Mouse (Mus musculus): ENCODE results near the gene Cul7. TPM values are rescaled to one million over a fixed set of nuclear protein-coding genes. Genes with fewer than 3 reads are reported as not detected.

The Cul7 gene
- polyA plus RNA-seq, 1 experiment = 13.8 TPM

GRCm38 (mm10) chr17:46699245-46699644 is 49.1 kb downstream of the Cul7 start:
- peaks cover 16% of the 10 kb centered on the region for H3K4me1 ChIP-seq (ENCODE audit: control insufficient read depth, insufficient read depth, insufficient read length, low read length)

DNA sequence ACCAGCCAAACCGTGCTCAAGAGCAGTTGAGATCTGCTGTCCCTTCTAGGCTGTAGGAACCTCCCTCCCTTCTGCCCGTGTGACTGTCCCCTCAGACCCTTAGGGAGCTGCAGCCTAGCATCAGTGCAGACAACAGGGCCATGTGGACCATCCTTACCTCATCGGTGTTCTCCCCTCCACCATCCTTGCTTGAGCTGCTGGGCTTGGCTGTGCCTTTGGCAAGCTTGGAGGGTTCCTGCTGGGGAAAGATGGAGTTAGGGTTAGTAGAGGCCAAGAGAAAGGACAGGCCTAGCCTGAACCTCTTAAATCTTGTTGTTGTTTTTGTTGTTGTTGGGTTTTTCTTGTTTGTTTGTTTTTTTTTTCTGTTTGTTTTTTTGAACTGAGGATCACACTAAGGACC is 49.8 kb downstream of the Cul7 start:
- H3K4me1 ChIP-seq (ENCODE audit: control insufficient read depth, insufficient read depth, insufficient read length, low read length) = peaks cover 16% of the 10 kb centered on the region
- H3K4me3 ChIP-seq (ENCODE audit: insufficient read depth, low read depth, low read length) = no peak overlapping the region
- H3K27ac ChIP-seq (replicated peaks; ENCODE audit: low read depth, low read length) = no peak overlapping the region

More at GRCm38 (mm10) chr17:46699245-46699644, 49.1 kb downstream of the Cul7 start:
- Histone ChIP-seq H3K27ac (replicated peaks; ENCODE audit: low read depth, low read length) (no peak overlapping the region), H3K4me3 (ENCODE audit: insufficient read depth, low read depth, low read length) (no peak overlapping the region)

DNA sequence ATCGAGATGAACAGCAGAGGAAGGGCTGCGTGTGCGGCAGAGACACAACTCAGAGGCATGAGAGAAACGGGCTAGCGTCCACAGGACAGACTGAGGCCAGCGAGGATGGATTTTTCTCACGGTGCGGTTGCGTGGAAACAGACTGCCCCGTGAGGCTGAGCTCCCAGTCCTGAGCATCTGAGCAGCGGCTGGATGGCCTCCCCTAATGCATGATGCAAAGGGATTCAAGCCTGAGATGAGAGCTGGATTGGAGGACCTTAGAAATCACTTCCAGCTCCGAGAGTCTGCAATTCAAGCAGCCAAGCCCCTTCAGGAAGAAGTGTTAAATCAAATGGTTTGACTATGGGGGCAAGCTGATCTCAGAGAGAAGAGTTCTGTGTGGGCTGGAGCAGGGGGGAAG is 51.4 kb downstream of the Cul7 start:
- Histone ChIP-seq H3K4me3 (ENCODE audit: insufficient read depth, low read depth, low read length) (no peak overlapping the region), H3K27ac (replicated peaks; ENCODE audit: low read depth, low read length) (no peak overlapping the region), H3K4me1 (ENCODE audit: control insufficient read depth, insufficient read depth, insufficient read length, low read length) (peaks cover 20% of the 10 kb centered on the region)

DNA sequence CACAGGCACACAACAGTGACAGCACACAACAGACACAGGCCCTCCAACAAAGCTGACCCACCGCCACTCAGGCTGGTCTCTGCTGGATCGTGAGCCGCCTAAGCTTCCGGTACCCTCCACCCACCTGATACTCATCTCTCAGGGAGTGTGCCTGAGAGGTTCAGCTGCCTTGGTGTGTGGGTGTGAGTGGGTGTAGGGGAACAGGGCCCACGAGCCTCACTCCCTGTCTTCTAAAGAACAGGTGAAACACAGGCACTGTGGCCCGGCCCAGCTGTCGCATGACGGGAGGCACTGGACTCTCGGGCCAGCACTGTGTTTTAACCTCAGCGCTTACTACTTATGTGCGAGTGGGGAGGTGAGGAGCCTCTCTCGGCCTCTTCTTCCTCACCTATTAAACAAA is 52.0 kb downstream of the Cul7 start:
- peaks cover 20% of the 10 kb centered on the region for H3K4me1 ChIP-seq (ENCODE audit: control insufficient read depth, insufficient read depth, insufficient read length, low read length)
- H3K27ac ChIP-seq (replicated peaks; ENCODE audit: low read depth, low read length) = no peak overlapping the region
- H3K4me3 ChIP-seq (ENCODE audit: insufficient read depth, low read depth, low read length) = no peak overlapping the region

DNA sequence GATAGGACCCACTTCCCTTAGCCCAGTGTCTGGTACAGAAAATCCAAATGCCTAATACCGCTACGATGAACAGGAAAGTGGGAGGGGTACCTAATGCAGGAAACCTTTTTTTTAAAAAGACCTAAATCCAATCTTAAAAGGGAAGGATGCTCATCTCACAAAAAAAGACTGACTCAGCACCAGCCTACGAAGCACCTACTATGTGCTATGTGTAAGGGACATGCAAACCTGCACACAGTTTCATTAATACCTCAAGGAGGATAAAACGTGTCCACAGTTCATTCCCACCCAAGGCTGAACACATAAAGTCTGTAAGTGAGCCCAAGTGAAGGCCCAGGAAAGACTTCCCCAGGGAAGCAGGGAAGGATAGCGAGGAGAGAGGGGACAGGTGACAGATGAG is 52.4 kb downstream of the Cul7 start:
- Histone ChIP-seq H3K4me1 (ENCODE audit: control insufficient read depth, insufficient read depth, insufficient read length, low read length) (peaks cover 20% of the 10 kb centered on the region), H3K27ac (replicated peaks; ENCODE audit: low read depth, low read length) (no peak overlapping the region), H3K4me3 (ENCODE audit: insufficient read depth, low read depth, low read length) (no peak overlapping the region)

DNA sequence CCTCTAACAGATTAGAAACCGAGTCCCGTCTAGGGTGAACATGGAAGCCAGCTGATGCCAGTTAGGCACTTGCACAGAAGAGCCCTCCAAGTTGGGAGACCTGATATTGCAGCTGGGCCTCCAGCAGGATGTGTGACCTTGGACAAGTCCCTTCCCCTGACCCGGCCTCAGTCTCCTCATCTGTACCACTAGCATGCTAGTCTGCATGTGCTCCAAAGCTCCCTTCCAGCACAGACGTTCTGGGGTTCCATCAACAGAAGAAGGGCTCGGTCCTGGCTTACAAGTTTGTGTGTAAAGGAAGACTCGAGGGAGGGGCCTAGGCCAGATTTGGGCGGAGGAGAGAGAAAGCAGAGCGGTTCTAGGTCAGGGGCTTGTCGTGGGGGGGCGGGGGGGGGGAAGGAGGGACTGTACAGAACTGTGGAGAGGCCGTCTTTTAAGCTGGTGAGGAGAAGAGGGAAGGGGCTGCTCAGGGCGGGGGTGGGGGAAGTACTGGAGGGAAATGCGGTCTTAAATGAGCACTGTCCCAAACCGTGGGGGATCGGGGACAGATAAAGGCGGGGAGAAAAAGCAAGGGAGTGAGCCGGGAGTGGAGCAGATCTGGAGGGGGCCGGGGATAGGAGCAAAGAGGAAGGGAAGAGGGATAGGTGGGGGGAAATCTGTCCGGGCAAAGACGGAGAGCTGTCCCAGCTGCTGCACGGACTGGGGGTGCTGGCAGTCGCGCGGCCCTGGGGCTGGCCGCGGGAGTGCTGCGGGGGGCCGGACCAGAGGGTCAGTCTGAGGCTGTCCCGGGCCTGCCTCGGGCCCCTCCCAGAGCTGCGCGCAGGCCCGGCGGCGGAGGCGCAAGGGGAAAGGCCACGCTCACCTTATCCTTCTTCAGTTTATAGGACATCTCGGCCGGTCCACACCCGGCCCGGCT is 54.1 kb downstream of the Cul7 start:
- Histone ChIP-seq H3K27ac (replicated peaks; ENCODE audit: low read depth, low read length) (no peak overlapping the region), H3K4me1 (ENCODE audit: control insufficient read depth, insufficient read depth, insufficient read length, low read length) (peaks cover 20% of the 10 kb centered on the region), H3K4me3 (ENCODE audit: insufficient read depth, low read depth, low read length) (peak overlapping the region; percentile 93)

DNA sequence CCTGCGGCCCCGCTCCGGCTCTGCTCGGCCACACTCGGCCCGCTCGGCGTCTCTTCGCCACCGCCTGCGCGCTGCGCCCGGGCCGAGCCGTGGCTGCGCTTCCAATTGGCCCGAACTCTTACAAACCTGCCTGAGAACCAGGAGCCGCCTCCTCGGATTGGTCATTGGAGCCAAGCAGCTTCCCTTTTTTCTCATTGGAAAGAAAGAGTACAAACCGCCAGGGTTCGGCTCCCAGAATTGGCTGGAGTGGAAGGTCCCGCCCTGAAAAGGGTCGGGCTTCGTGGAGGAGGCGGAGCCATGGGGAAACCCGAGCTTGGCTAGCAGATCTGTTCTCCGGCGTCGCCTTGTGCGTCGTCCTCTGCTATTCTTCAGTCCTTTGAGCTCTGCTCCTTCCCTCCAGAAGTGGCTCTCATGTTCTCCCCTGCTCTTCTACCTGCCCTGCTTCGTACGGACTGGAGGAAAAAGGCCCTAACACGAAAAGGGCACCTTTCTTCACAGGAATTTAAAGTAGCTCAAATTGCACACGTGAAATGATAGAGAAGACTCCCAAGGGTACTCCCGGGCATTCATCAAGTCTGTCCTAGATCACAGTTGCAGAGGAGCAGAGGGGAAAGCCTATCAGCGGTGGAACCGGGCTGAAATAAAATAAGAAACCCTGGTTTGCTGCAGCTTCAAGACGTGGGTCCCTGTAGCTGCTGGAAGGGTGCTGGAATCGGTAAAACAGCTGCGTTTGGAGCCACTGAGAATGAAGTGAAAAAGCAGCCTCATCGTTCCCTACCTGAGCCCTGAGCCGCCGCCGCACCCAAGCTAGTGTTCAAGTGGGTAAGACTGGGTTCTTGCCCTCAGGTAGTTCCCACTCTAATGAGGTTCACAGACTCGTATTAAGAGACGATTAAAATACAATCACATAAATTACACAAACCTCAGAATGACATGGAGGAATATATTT is 55.0 kb downstream of the Cul7 start, which contains the start of gene Ppp2r5d:
Gene Ppp2r5d (minus strand): TSS at position 225 of the 949 bp plus-strand sequence.
- Histone ChIP-seq H3K4me3 (ENCODE audit: insufficient read depth, low read depth, low read length) (peak within 1 kb of the TSS; percentile 93), H3K4me1 (ENCODE audit: control insufficient read depth, insufficient read depth, insufficient read length, low read length) (peaks cover 20% of the 10 kb centered on the region), H3K27ac (replicated peaks; ENCODE audit: low read depth, low read length) (peak within 1 kb of the TSS; percentile 33; the same call in 1 of the 2 replicates)

GRCm38 (mm10) chr17:46706375-46707089 is 56.4 kb downstream of the Cul7 start:
- Histone ChIP-seq H3K4me3 (ENCODE audit: insufficient read depth, low read depth, low read length) (no peak overlapping the region), H3K27ac (replicated peaks; ENCODE audit: low read depth, low read length) (no peak overlapping the region), H3K4me1 (ENCODE audit: control insufficient read depth, insufficient read depth, insufficient read length, low read length) (peaks cover 18% of the 10 kb centered on the region)

DNA sequence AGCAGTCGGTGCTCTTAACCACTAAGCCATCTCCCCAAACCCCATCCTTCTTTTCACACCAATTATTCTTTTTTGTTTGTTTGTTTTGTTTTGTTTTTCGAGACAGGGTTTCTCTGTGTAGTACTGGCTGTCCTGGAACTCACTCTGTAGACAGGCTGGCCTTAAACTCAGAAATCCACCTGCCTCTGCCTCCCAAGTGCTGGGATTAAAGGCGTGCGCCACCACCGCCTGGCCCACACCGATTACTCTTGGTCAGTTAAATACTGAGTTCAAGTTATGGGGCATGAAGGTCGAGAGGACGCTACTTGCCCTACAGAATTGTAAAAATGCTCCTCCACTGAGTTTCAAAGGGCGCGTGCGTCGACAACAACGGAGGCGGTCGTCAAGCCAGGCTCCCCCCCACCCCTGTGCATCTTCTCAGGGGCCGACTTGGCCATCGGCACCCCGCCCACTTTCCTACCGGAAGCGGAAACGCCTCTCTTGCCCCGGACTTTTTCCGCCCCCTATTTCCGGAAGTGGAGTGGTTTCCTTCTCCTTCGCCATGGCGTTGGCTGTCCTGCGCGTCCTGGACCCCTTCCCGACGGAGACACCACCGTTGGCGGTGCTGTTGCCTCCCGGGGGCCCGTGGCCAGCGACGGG is 60.9 kb downstream of the Cul7 start, which contains the start of gene Pex6:
Gene Pex6 (plus strand): TSS at position 505 of the 639 bp plus-strand sequence.
- H3K4me3 ChIP-seq (ENCODE audit: insufficient read depth, low read depth, low read length) = peak within 1 kb of the TSS; percentile 94
- H3K4me1 ChIP-seq (ENCODE audit: control insufficient read depth, insufficient read depth, insufficient read length, low read length) = no peaks in the 10 kb centered on the region; the same call in 1 of the 2 replicates
- H3K27ac ChIP-seq (replicated peaks; ENCODE audit: low read depth, low read length) = peak within 1 kb of the TSS; percentile 89

DNA sequence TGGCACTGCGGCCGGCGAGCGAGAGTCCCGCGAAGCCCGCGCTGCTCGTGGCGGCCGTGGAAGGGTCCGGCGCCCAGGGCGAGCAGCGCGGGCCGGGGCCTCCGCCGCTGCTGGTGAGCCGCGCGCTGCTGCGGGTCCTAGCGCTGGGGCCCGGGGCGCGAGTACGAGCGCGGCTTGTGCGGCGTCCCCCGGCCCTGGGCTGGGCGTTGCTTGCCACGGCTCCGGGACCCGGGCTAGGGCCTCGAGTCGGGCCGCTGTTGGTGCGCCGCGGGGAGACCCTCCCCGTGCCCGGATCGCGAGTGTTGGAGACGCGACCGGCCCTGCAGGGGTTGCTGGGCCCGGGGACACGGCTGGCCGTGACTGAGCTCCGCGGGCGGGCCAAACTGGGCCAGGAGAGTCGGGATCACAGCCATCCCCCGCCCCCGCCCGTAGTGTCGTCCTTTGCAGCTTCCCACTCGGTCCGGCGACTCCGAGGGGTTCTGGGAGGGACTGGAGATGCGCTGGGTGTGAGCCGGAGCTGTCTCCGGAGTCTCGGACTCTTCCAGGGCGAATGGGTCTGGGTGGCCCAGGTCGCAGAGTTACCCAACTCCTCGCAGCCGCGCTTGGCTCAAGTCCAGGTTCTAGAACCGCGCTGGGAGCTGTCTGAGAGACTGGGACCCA is 61.6 kb downstream of the Cul7 start:
- Histone ChIP-seq H3K27ac (replicated peaks; ENCODE audit: low read depth, low read length) (peak overlapping the region; percentile 89), H3K4me3 (ENCODE audit: insufficient read depth, low read depth, low read length) (peak overlapping the region; percentile 94), H3K4me1 (ENCODE audit: control insufficient read depth, insufficient read depth, insufficient read length, low read length) (no peaks in the 10 kb centered on the region; the same call in 1 of the 2 replicates)

- H3K4me1 ChIP-seq (ENCODE audit: control insufficient read depth, insufficient read depth, insufficient read length, low read length) = no peaks in the 10 kb centered on the region; the same call in 1 of the 2 replicates
- H3K4me3 ChIP-seq (ENCODE audit: insufficient read depth, low read depth, low read length) = peak overlapping the region; percentile 94
- peak overlapping the region; percentile 89 for H3K27ac ChIP-seq (replicated peaks; ENCODE audit: low read depth, low read length)
Observed at GRCm38 (mm10) chr17:46712442-46712841, 62.3 kb downstream of the Cul7 start.

- Histone ChIP-seq H3K4me1 (ENCODE audit: control insufficient read depth, insufficient read depth, insufficient read length, low read length) (no peaks in the 10 kb centered on the region; the same call in 1 of the 2 replicates), H3K4me3 (ENCODE audit: insufficient read depth, low read depth, low read length) (no peak overlapping the region), H3K27ac (replicated peaks; ENCODE audit: low read depth, low read length) (no peak overlapping the region)
Observed at GRCm38 (mm10) chr17:46713849-46714248, 63.7 kb downstream of the Cul7 start.

Data from brown adipose tissue, adult 24 weeks (tissue).